Mouse (Mus musculus): Measurements from ENCODE around the gene St7.

Gene St7

GRCm38 (mm10) chr6:17968467-17969144 is 275.9 kb downstream of the St7 start:
- no peak for DNase-seq

GRCm38 (mm10) chr6:17969815-17970214 is 277.1 kb downstream of the St7 start:
- DNase-seq = no peak

GRCm38 (mm10) chr6:17971393-17971792 is 278.7 kb downstream of the St7 start:
- no peak for DNase-seq

GRCm38 (mm10) chr6:17974416-17974815 is 281.7 kb downstream of the St7 start:
- peak in 1 of 2 experiments; percentile 46 for DNase-seq

GRCm38 (mm10) chr6:17977165-17977564 is 284.4 kb downstream of the St7 start:
- DNase-seq = no peak

- DNase-seq = no peak
Observed at GRCm38 (mm10) chr6:17978324-17978723, 285.6 kb downstream of the St7 start.

GRCm38 (mm10) chr6:17978881-17979280 is 286.1 kb downstream of the St7 start:
- no peak for DNase-seq

- DNase-seq = no peak
Observed at GRCm38 (mm10) chr6:17979361-17979760, 286.6 kb downstream of the St7 start.

- no peak for DNase-seq
Observed at GRCm38 (mm10) chr6:17990173-17991028, 297.7 kb downstream of the St7 start.

GRCm38 (mm10) chr6:17991625-17992024 is 298.9 kb downstream of the St7 start:
- DNase-seq = peak; percentile 12 to 26
